Mouse (Mus musculus) limb, embryonic 14.5 days (tissue): ENCODE results near the gene Rnf11. TPM values are rescaled to one million over a fixed set of nuclear protein-coding genes. Genes with fewer than 3 reads are reported as not detected.

Source experiments
- ATAC-seq: fragments of 200-750 bp; cut with Nextera tagmentation; 2 replicates; pipeline ENCODE4 v1.8.0; 2017; ENCODE audit warnings: low read depth, moderate number of reproducible peaks, moderate TSS enrichment; ENCODE audit not compliant: low FRiP score
- DNase-seq: peaks from one replicate; pipeline ENCODE4 v3.0.0-alpha.2; 2015; ENCODE audit warnings: low spot score
- H3K27ac ChIP-seq: fragments of 300-500 bp; sonication (generic); replicated peaks from 2 replicates; pipeline ENCODE4 v1.5.1; 2014; ENCODE audit warnings: low read depth, mild to moderate bottlenecking, low read length, moderate library complexity, mixed read lengths
- H3K27me3 ChIP-seq: fragments of 300-500 bp; sonication (generic); 2 replicates; pipeline ENCODE4 v1.6.1; 2014; ENCODE audit warnings: low read length, mixed read lengths; ENCODE audit not compliant: control insufficient read depth, insufficient read depth
- H3K36me3 ChIP-seq: fragments of 300-500 bp; sonication (generic); 2 replicates; pipeline ENCODE4 v1.6.1; 2014; ENCODE audit warnings: mild to moderate bottlenecking, low read length, moderate library complexity, mixed read lengths; ENCODE audit not compliant: control insufficient read depth, insufficient read depth
- H3K4me1 ChIP-seq: fragments of 300-500 bp; sonication (generic); 2 replicates; pipeline ENCODE4 v1.6.1; 2014; ENCODE audit warnings: antibody characterized with exemption, low read length, mixed read lengths; ENCODE audit not compliant: control insufficient read depth, insufficient read depth
- H3K4me2 ChIP-seq: fragments of 300-500 bp; sonication (generic); replicated peaks from 2 replicates; pipeline ENCODE4 v1.6.1; 2014; ENCODE audit warnings: low read depth, mild to moderate bottlenecking, low read length, moderate library complexity; ENCODE audit not compliant: severe bottlenecking
- H3K4me3 ChIP-seq: fragments of 300-500 bp; sonication (generic); replicated peaks from 2 replicates; pipeline ENCODE4 v1.5.1; 2014; ENCODE audit warnings: low read length
- H3K9ac ChIP-seq: fragments of 300-500 bp; sonication (generic); 2 replicates; pipeline ENCODE4 v1.6.1; 2014; ENCODE audit warnings: mild to moderate bottlenecking, low read depth, low read length, moderate library complexity; ENCODE audit not compliant: severe bottlenecking
- H3K9me3 ChIP-seq: fragments of 300-500 bp; sonication (generic); 2 replicates; pipeline ENCODE4 v1.6.1; 2016; ENCODE audit warnings: low read length; ENCODE audit not compliant: control insufficient read depth
- POLR2A ChIP-seq: fragments of 200-500 bp; IDR thresholded peaks from 2 replicates; pipeline ENCODE4 v1.8.0; 2012; ENCODE audit warnings: inconsistent platforms, mild to moderate bottlenecking, moderate library complexity, borderline replicate concordance; ENCODE audit not compliant: insufficient read depth, insufficient read length; ENCODE audit errors: extremely low read depth
- WGBS: fragments of 180-500 bp; shearing (Covaris S2); extraction: QIAGEN DNeasy Blood & Tissue Kit; methylation state at CpG from one replicate; pipeline ENCODE4 v1.1.7; 2014; 5-methylcytosine and 5-hydroxymethylcytosine counted together
- polyA plus RNA-seq, 2 experiments: library from polyadenylated mRNA; depleted of rRNA in 1 of 2; stranded (reverse) in 1 of 2; unstranded in 1 of 2; fragments of >200 nt; fragmentation: Nextera tagmentation in 1 of 2; extraction: Ambion mirVana in 1 of 2; gene quantifications; 2 replicates each; pipeline versions ENCODE4 v1.2.1 to v1.2.3; 2012 to 2014

Gene Rnf11
- polyA plus RNA-seq, 2 experiments: 43.6 to 71.7 TPM

- ATAC-seq (no peak), DNase-seq (no peak)
- Histone ChIP-seq H3K4me2 (no peak overlapping the region), H3K9me3 (no peaks in the 10 kb centered on the region), H3K27ac (no peak overlapping the region), H3K4me1 (no peaks in the 10 kb centered on the region), H3K4me3 (no peak overlapping the region), H3K36me3 (no peaks in the 10 kb centered on the region), H3K9ac (no peak overlapping the region), H3K27me3 (no peaks in the 10 kb centered on the region)
- no peak for TF ChIP-seq POLR2A
- WGBS: 68% methylated on average over 2 of the region's 2 CpGs
Observed at GRCm38 (mm10) chr4:109423438-109423837, 61.1 kb downstream of the Rnf11 start.

- H3K27ac ChIP-seq: no peak overlapping the region
- H3K4me1 ChIP-seq: no peaks in the 10 kb centered on the region
- 77% methylated on average over 6 of the region's 6 CpGs for WGBS
- H3K9me3 ChIP-seq: no peaks in the 10 kb centered on the region
- no peak overlapping the region for H3K4me3 ChIP-seq
- H3K9ac ChIP-seq: no peak overlapping the region
- no peaks in the 10 kb centered on the region for H3K27me3 ChIP-seq
- no peak overlapping the region for H3K4me2 ChIP-seq
- no peak for DNase-seq
- ATAC-seq: no peak
- no peaks in the 10 kb centered on the region for H3K36me3 ChIP-seq
- TF ChIP-seq POLR2A: no peak
Observed at GRCm38 (mm10) chr4:109422436-109422835, 62.1 kb downstream of the Rnf11 start.

GRCm38 (mm10) chr4:109421608-109422007 is 62.9 kb downstream of the Rnf11 start:
- 88% methylated on average over 7 of the region's 7 CpGs for WGBS
- no peak for ATAC-seq
- no peak overlapping the region for H3K27ac ChIP-seq
- DNase-seq: no peak
- no peak for TF ChIP-seq POLR2A
- no peak overlapping the region for H3K9ac ChIP-seq
- no peak overlapping the region for H3K4me3 ChIP-seq
- no peak overlapping the region for H3K4me2 ChIP-seq
- H3K4me1 ChIP-seq: no peaks in the 10 kb centered on the region
- no peaks in the 10 kb centered on the region for H3K36me3 ChIP-seq
- H3K27me3 ChIP-seq: no peaks in the 10 kb centered on the region
- H3K9me3 ChIP-seq: no peaks in the 10 kb centered on the region

GRCm38 (mm10) chr4:109420138-109420795 is 64.3 kb downstream of the Rnf11 start:
- no peak for TF ChIP-seq POLR2A
- Histone ChIP-seq H3K4me3 (no peak overlapping the region), H3K4me2 (no peak overlapping the region), H3K27me3 (no peaks in the 10 kb centered on the region), H3K9me3 (no peaks in the 10 kb centered on the region), H3K9ac (no peak overlapping the region), H3K4me1 (no peaks in the 10 kb centered on the region), H3K27ac (no peak overlapping the region), H3K36me3 (no peaks in the 10 kb centered on the region)
- DNase-seq (no peak), ATAC-seq (no peak)
- WGBS: 74% methylated on average over 8 of the region's 8 CpGs

GRCm38 (mm10) chr4:109419563-109419962 is 65.0 kb downstream of the Rnf11 start:
- Histone ChIP-seq H3K4me1 (no peaks in the 10 kb centered on the region), H3K4me2 (no peak overlapping the region), H3K36me3 (no peaks in the 10 kb centered on the region), H3K4me3 (no peak overlapping the region), H3K9ac (no peak overlapping the region), H3K27me3 (no peaks in the 10 kb centered on the region), H3K27ac (no peak overlapping the region), H3K9me3 (no peaks in the 10 kb centered on the region)
- TF ChIP-seq POLR2A: no peak
- DNase-seq (no peak), ATAC-seq (no peak)
- 85% methylated on average over 4 of the region's 4 CpGs for WGBS
